Mouse (Mus musculus) embryonic facial prominence, embryonic 15.5 days (tissue): ENCODE results near the gene Ntsr1. TPM values are rescaled to one million over a fixed set of nuclear protein-coding genes. Genes with fewer than 3 reads are reported as not detected.

Source experiments
- ATAC-seq: fragments of 200-750 bp; cut with Nextera tagmentation; 2 replicates; pipeline ENCODE4 v1.8.0; 2017; ENCODE audit warnings: low read depth, moderate TSS enrichment; ENCODE audit not compliant: insufficient number of reproducible peaks, low FRiP score, low TSS enrichment
- H3K27ac ChIP-seq: fragments of 300-500 bp; sonication (generic); replicated peaks from 2 replicates; pipeline ENCODE4 v1.5.1; 2015; ENCODE audit warnings: mild to moderate bottlenecking, inconsistent platforms
- H3K27me3 ChIP-seq: fragments of 300-500 bp; sonication (generic); 2 replicates; pipeline ENCODE4 v1.6.1; 2015; ENCODE audit warnings: inconsistent platforms
- H3K36me3 ChIP-seq: fragments of 300-500 bp; sonication (generic); 2 replicates; pipeline ENCODE4 v1.6.1; 2015; ENCODE audit warnings: mild to moderate bottlenecking, inconsistent platforms
- H3K4me1 ChIP-seq: fragments of 300-500 bp; sonication (generic); 2 replicates; pipeline ENCODE4 v1.6.1; 2015; ENCODE audit warnings: inconsistent platforms
- H3K4me2 ChIP-seq: fragments of 300-500 bp; sonication (generic); replicated peaks from 2 replicates; pipeline ENCODE4 v1.6.1; 2015; ENCODE audit warnings: mild to moderate bottlenecking, inconsistent platforms
- H3K4me3 ChIP-seq: fragments of 300-500 bp; sonication (generic); replicated peaks from 2 replicates; pipeline ENCODE4 v1.5.1; 2015; ENCODE audit warnings: mild to moderate bottlenecking, inconsistent platforms
- H3K9ac ChIP-seq: fragments of 300-500 bp; sonication (generic); 2 replicates; pipeline ENCODE4 v1.6.1; 2015; ENCODE audit warnings: inconsistent platforms
- H3K9me3 ChIP-seq: fragments of 300-500 bp; sonication (generic); replicated peaks from 2 replicates; pipeline ENCODE4 v1.6.1; 2016; ENCODE audit warnings: inconsistent platforms
- WGBS: fragments of 180-500 bp; shearing (Covaris S2); methylation state at CpG from one replicate; pipeline ENCODE4 v1.1.7; 2015; 5-methylcytosine and 5-hydroxymethylcytosine counted together
- polyA plus RNA-seq: library from polyadenylated mRNA; unstranded; fragments of >200 nt; fragmentation: Nextera tagmentation; extraction: Ambion mirVana; gene quantifications from 2 replicates; pipeline ENCODE4 v1.2.1, GENCODE M21; 2015

Ntsr1 gene
- polyA plus RNA-seq, 1 experiment from 2014 or later = 0.32 TPM

DNA sequence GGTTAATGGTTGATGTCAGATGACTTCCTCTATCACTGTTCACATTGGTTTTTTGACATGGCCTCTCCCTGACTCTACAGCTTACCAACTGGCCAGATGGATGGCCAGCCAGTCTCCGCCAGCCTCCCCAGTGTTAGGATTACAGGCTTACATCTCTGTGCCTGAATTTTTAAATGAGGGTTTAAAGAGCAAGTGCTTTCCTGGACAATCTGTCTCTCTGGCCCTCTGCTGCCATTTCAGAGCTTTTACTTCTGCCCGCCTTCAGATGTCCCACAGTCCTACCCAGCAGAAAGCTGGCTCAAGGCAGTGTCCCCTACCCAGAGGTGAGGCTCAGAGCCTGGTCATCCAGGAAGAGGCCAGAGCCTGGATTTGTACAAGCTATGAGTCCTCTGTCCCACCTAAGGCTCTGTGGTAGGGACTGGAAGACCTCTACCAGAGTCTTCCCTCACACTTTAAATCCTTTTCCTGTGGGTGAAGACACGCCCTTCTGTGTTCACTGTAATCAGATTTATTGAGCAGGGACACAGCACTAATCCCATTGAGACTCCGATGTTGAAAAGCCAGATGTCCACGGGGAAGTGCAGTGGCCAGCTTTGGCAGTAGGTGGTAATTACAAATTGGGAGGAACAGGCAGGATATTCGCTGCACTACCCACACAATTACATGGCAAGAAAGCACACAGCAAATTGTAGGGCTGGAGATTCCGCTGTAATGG lies 32.1 kb downstream of the Ntsr1 start:
- H3K4me2 ChIP-seq = no peak overlapping the region
- 63% methylated on average over 7 of the region's 7 CpGs for WGBS
- no peak for ATAC-seq
- peaks cover 26% of the 10 kb centered on the region for H3K4me1 ChIP-seq
- H3K9me3 ChIP-seq = no peaks in the 10 kb centered on the region
- no peak overlapping the region for H3K27ac ChIP-seq
- no peak overlapping the region for H3K4me3 ChIP-seq
- H3K36me3 ChIP-seq = no peaks in the 10 kb centered on the region
- no peak overlapping the region for H3K9ac ChIP-seq
- H3K27me3 ChIP-seq = peaks cover 24% of the 10 kb centered on the region

DNA sequence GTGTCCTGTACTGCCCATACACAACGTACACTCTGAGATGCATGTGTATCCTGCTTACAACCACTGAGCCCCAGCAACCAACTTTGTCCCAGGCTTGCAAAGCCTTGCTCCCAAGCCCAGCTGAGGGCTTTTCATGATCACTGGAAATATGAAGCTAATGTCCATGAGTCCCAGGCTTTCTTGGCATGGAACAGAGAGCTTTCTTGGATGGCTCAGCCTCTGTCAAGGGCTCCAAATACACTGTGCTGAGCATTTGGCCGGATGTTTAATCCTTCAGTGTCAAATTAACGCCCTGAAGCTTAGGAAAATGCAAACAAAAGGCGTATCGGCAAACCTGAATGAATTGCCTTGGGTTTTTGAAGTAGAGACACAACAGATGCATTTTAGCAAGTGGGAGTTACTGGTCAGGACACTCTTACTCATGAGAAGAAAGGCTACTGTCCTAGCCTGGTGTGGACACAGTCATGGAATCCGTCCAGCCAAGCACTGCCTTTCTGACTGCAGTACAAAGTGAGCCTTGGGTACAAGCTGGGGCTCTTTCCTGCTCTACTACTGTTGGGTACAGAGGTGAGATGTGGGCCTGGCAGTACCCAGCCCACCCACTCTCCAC lies 32.7 kb downstream of the Ntsr1 start:
- WGBS = 37% methylated on average over 6 of the region's 6 CpGs
- ATAC-seq = 0 out of 2 replicates have a peak, but pooled peaks have one; percentile 20
- H3K36me3 ChIP-seq = no peaks in the 10 kb centered on the region
- H3K27me3 ChIP-seq = peaks cover 22% of the 10 kb centered on the region
- H3K9ac ChIP-seq = no peak overlapping the region
- peaks cover 26% of the 10 kb centered on the region for H3K4me1 ChIP-seq
- H3K27ac ChIP-seq = no peak overlapping the region
- H3K4me3 ChIP-seq = no peak overlapping the region
- no peaks in the 10 kb centered on the region for H3K9me3 ChIP-seq
- H3K4me2 ChIP-seq = no peak overlapping the region

DNA sequence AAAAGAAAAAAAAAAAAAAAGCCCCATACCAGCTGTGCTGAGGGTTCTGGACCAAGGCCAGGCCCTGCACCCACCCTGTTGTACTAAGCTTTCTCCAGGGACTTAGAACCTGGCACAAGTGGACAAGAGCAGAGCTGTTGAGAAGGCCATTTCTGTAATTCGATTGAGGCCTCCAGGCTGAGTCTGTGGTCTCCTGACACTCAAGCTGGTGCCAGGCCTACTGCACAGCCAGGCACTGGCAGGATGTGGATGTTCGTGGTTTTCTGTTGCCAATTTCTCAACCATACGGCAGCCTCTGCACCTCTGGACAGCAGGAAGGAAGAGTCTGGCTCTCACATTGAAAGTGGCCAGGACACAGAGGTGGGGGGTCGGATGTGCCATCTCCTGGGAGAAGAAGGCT lies 33.5 kb downstream of the Ntsr1 start:
- Histone ChIP-seq H3K9me3 (no peaks in the 10 kb centered on the region), H3K27me3 (peaks cover 16% of the 10 kb centered on the region), H3K9ac (no peak overlapping the region), H3K27ac (no peak overlapping the region), H3K4me3 (no peak overlapping the region), H3K4me2 (no peak overlapping the region), H3K4me1 (peaks cover 26% of the 10 kb centered on the region), H3K36me3 (no peaks in the 10 kb centered on the region)
- WGBS = 59% methylated on average over 4 of the region's 4 CpGs
- ATAC-seq = 0 out of 2 replicates have a peak, but pooled peaks have one; percentile 5

DNA sequence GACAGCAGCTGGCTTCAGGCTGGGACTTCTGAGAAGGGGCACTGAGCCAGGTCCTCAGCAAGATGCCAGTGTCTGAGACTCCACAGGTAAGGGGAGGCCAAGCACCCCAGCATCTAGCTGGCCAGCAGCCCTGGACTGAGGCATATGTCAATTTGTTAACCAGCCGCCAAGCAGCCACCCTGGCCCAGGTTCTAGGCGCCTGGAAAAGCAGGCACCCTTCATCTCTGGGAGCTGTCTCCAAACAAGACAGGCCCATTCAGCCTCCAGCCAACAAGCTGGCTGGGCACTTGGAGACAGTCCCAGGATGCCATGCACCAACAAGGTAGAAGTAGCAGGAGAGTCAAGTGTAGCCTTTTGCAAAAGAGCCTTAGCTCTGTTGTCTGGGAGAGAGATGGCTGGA lies 43.9 kb downstream of the Ntsr1 start:
- Histone ChIP-seq H3K27ac (no peak overlapping the region), H3K9me3 (no peaks in the 10 kb centered on the region), H3K4me2 (no peak overlapping the region), H3K4me3 (no peak overlapping the region), H3K27me3 (no peaks in the 10 kb centered on the region), H3K36me3 (no peaks in the 10 kb centered on the region), H3K4me1 (peaks cover 6% of the 10 kb centered on the region; the same call in 1 of the 2 replicates), H3K9ac (no peak overlapping the region)
- 88% methylated on average over 2 of the region's 2 CpGs for WGBS
- no peak for ATAC-seq

DNA sequence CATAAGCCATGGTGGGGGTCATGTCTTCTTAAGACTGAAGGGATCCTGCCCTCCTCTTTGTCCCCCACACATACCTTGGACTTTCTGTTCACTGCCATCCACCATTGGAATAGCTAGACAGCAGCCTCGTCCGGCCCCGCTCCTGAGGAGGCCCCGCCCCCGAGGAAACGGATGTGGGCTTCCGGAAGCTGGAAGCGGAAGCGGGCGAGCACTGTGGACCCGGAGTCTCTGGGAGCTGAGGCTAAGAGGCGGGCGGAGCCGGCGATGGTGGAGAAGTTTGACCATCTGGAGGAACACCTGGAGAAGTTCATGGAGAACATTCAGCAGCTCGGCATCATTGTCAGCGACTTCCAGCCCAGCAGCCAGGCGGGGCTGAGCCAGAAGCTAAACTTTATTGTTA lies 45.3 kb downstream of the Ntsr1 start:
- WGBS = 74% methylated on average over 18 of the region's 18 CpGs
- Histone ChIP-seq H3K27ac (no peak overlapping the region), H3K9ac (no peak overlapping the region), H3K4me3 (no peak overlapping the region), H3K36me3 (no peaks in the 10 kb centered on the region), H3K4me1 (peaks cover 6% of the 10 kb centered on the region; the same call in 1 of the 2 replicates), H3K27me3 (no peaks in the 10 kb centered on the region), H3K9me3 (no peaks in the 10 kb centered on the region), H3K4me2 (no peak overlapping the region)
- no peak for ATAC-seq

DNA sequence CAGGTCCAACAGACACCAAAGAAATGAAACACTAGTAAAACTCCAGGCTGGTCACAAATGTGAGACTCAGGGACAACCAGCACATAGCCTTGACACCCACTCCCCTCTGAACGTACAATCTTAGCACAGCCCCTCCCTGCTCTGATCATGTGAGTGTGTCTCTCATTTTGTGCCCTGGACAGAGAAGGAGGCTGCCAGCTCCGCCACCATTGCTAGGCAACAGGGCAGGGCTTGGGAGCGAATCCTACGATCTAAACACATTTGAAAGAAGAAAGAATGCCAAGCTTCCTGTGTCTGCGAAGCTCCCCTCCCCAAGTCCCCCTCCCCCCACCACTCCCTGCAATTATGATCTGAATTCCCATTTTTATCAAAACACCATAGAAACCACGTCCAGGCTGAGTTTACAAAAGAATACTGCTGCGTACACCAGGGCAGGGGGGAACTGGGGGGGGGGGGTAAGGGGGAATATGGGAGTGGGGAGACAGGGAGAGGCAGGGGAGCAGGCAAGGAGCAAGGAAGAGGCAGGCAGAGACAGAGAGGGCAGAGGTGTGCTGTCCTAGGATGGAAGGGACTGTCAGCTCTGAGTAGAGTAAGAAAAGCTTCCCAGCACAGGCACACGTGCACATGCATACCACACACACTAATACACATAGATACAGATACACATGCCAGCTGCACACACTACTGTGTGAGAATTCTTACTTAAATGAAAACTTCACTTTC lies 47.8 kb downstream of the Ntsr1 start:
- Histone ChIP-seq H3K4me2 (no peak overlapping the region), H3K27ac (no peak overlapping the region), H3K27me3 (no peaks in the 10 kb centered on the region), H3K9ac (no peak overlapping the region), H3K4me3 (no peak overlapping the region), H3K36me3 (no peaks in the 10 kb centered on the region), H3K4me1 (peaks cover 6% of the 10 kb centered on the region; the same call in 1 of the 2 replicates), H3K9me3 (no peaks in the 10 kb centered on the region)
- 18% methylated on average over 8 of the region's 8 CpGs for WGBS
- ATAC-seq = 0 out of 2 replicates have a peak, but pooled peaks have one; percentile 30

DNA sequence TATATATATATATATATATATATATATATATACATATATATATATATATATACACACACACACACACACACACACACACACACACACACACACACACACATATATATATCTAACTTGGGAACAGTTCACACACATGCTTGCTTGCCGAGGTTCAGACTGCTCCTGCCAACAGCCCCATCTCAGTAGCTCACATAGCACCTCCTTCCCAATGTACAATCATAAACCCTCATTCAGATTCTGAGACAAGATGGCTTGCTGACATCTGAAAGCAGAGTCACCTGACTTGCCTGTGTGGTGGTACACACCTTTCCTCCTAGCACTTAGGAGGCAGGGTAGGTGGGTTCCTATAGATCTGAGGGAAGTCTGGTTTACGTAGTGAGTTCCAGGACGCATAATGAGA lies 52.6 kb downstream of the Ntsr1 start:
- Histone ChIP-seq H3K27ac (no peak overlapping the region), H3K36me3 (no peaks in the 10 kb centered on the region), H3K9me3 (no peaks in the 10 kb centered on the region), H3K9ac (no peak overlapping the region), H3K4me3 (no peak overlapping the region), H3K27me3 (no peaks in the 10 kb centered on the region), H3K4me1 (peaks cover 3% of the 10 kb centered on the region; the same call in 1 of the 2 replicates), H3K4me2 (no peak overlapping the region)
- no peak for ATAC-seq
- 65% methylated on average over 3 of the region's 3 CpGs for WGBS

DNA sequence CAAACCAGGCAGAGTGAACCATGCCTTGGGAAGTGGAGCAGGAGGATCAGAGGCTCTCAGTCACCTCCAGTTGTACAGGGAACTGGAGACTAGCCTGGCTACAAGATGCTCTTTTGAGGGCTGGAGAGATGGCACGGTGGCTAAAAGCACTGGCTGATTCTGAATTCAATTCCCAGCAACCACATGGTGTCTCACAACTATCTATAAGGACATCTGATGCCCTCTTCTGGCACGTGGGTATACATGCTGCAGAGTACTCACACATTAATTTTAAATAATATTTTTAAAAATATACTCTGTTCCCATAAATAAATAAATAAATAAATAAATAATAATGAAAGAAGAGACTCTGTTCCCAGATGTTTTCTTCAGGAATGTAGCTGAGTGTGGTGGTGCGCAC lies 55.4 kb downstream of the Ntsr1 start:
- H3K9ac ChIP-seq = no peak overlapping the region
- H3K9me3 ChIP-seq = no peaks in the 10 kb centered on the region
- no peaks in the 10 kb centered on the region for H3K4me1 ChIP-seq
- H3K4me3 ChIP-seq = no peak overlapping the region
- no peaks in the 10 kb centered on the region for H3K27me3 ChIP-seq
- H3K4me2 ChIP-seq = no peak overlapping the region
- no peak overlapping the region for H3K27ac ChIP-seq
- H3K36me3 ChIP-seq = no peaks in the 10 kb centered on the region
- ATAC-seq = no peak
- WGBS = 52% methylated on average over 3 of the region's 3 CpGs

DNA sequence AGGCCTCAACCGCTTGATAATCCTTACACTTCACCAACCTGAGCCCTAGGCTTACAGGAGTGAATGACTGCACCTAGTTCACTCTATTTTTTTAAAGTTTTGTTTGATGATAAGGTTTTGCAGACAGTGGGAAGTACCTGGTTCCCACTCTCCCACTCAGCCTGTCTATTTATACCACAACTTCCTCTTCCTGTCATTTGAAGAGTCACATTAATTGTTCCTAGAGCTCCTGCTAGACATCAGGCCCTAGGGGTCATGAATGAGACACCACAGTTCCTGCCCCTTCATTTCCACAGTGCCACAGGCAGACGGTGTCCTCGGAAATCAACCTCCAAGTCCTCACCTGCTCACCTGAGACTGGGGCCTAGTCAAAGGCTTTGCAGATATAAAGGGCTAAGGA lies 56.7 kb downstream of the Ntsr1 start:
- ATAC-seq = no peak
- H3K27me3 ChIP-seq = no peaks in the 10 kb centered on the region

DNA sequence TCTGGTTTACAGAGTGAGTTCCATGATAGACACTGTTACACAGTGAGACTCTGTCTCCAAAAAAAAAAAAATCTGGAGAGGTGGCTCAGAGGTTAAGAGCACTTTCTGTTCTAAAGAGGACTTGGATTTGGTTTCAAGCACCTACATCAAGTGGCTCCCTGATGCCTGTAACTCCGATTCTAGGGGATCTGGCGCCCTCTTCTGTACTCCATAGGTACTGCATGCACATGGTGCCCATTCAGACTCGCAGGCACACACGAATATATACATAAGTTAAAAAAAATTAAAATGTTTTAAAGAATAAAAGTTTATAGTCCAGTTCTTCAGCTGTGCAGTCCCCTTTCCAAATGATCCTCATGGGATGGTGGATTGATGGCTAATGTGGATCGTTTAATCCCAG lies 60.5 kb downstream of the Ntsr1 start:
- ATAC-seq = no peak
- Histone ChIP-seq H3K9me3 (no peaks in the 10 kb centered on the region), H3K4me1 (no peaks in the 10 kb centered on the region), H3K9ac (no peak overlapping the region), H3K36me3 (no peaks in the 10 kb centered on the region), H3K27ac (no peak overlapping the region), H3K27me3 (no peaks in the 10 kb centered on the region), H3K4me3 (no peak overlapping the region), H3K4me2 (no peak overlapping the region)
- 54% methylated on average over 5 of the region's 5 CpGs for WGBS

More for the DNA sequence above, 56.7 kb downstream of the Ntsr1 start:
- H3K4me3 ChIP-seq = no peak overlapping the region
- H3K4me1 ChIP-seq = no peaks in the 10 kb centered on the region
- no peak overlapping the region for H3K9ac ChIP-seq
- no peak overlapping the region for H3K4me2 ChIP-seq
- H3K27ac ChIP-seq = no peak overlapping the region
- WGBS = 57% methylated on average over 3 of the region's 3 CpGs
- H3K9me3 ChIP-seq = no peaks in the 10 kb centered on the region
- H3K36me3 ChIP-seq = no peaks in the 10 kb centered on the region

DNA sequence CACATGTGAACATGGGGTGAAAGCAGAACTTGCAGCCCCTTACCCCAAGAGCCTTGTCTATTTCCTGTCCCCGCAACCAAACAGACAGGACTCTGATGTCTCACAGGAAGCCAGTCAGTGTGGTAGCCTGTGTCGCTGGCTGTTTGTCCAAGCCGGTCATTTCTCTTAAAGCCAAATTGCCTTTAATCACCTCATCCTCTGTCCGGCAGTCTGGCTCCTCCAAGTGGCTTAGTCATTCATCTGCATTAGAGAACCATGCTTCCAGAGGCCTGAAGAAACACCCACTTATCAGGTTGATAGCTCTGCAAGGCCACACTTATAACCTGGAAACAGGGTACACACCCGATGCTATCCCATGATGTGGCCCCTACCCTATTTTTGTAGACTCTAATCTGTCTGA lies 62.4 kb downstream of the Ntsr1 start:
- WGBS = 56% methylated on average over 5 of the region's 5 CpGs
- Histone ChIP-seq H3K9ac (no peak overlapping the region), H3K36me3 (no peaks in the 10 kb centered on the region), H3K27ac (no peak overlapping the region), H3K4me2 (no peak overlapping the region), H3K27me3 (no peaks in the 10 kb centered on the region), H3K9me3 (no peaks in the 10 kb centered on the region), H3K4me3 (no peak overlapping the region), H3K4me1 (no peaks in the 10 kb centered on the region)
- ATAC-seq = no peak
